Mouse (Mus musculus): ENCODE data around the gene Nuak1.

DNA sequence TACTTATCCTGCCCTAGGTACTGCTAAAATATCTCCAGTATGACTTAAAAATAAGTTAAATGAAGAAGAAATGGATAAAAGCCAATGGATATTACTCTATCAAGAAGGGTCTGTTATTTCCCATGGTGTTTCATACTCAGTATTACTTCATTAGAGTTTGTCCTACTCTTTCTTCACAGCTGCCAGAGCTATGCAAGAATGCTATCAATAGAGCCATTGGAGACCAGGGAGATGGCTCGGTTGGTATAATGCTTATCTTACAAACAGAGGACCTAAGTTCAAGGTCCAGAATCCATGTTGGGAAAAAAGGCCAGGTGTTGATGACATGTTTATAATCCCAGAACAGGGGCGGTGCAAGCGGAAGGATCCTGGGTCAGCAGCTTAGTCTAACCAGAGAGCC lies 72.2 kb downstream of the Nuak1 start:
- TF ChIP-seq CTCF (IDR thresholded peaks at IDR 0.05; ENCODE audit: control insufficient read depth, insufficient read depth, low read length) (no peak), POLR2A (IDR thresholded peaks at IDR 0.05; ENCODE audit: borderline replicate concordance, control insufficient read depth, low read depth, low read length) (no peak)
